Mouse (Mus musculus) cortical plate, adult 2 months (tissue): ENCODE results near the gene Syngr4.

Experiments used
- CTCF ChIP-seq: fragments of 200-500 bp; IDR thresholded peaks from 2 replicates; pipeline ENCODE4 v1.5.1; 2011; ENCODE audit warnings: mild to moderate bottlenecking, control low read depth, low read length; ENCODE audit not compliant: insufficient read depth; ENCODE audit errors: extremely low read depth
- POLR2A ChIP-seq: fragments of 200-500 bp; IDR thresholded peaks from 2 replicates; pipeline ENCODE4 v1.6.1; 2011; ENCODE audit warnings: mild to moderate bottlenecking, low read length, control low read depth; ENCODE audit not compliant: insufficient read depth; ENCODE audit errors: extremely low read depth

- TF ChIP-seq CTCF (no peak), POLR2A (no peak)
Measured at GRCm38 (mm10) chr7:45887246-45887645, 9.3 kb downstream of the Syngr4 start.
